Mouse (Mus musculus) testis, postnatal 14 days (tissue): ENCODE data around the gene Syce1l.

Experiments used
- DNase-seq: peaks from one replicate; pipeline ENCODE4 v3.0.0; 2021; ENCODE audit warnings: low spot score

Syce1l gene

GRCm38 (mm10) chr8:113673300-113673699 is 30.3 kb downstream of the Syce1l start:
- no peak for DNase-seq

GRCm38 (mm10) chr8:113674611-113675010 is 31.6 kb downstream of the Syce1l start:
- DNase-seq: no peak

DNA sequence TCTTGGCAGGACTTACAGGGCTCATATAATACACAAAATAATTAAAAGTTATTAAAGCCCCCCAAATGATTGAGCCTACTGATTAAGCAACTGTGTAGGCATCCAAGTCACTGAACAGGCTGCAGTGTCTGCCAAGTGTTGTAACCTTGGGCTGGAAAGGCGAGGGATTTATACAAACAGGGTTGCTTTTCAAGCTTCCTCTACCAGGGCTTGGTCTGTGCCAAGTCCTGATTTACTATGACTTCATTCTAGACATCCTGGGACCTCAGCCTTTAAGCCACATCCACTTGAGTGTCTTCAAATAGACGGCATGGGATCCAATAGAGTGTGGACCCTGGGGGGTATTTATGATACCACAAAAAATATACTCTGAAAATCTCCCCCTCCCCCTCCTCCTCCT is 32.3 kb downstream of the Syce1l start:
- no peak for DNase-seq

DNA sequence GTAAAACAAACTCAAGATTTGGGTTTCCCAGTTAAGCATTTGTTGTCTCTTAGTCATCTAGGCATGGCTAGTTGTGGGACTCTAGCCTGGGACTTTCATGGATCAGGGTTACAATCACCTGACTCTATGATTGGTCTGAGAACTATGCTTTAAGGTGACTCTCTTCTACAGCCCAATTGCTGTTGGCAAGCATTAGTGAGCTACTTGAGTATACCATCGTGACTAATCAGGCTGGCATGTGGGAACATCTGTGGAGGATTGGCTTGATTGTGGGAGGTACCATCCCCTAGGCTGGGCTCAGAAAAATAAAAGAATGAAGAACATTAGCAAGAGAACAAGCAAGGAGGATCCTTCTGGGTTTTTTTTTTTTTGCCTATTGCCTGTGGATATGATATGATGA is 33.8 kb downstream of the Syce1l start:
- no peak for DNase-seq

DNA sequence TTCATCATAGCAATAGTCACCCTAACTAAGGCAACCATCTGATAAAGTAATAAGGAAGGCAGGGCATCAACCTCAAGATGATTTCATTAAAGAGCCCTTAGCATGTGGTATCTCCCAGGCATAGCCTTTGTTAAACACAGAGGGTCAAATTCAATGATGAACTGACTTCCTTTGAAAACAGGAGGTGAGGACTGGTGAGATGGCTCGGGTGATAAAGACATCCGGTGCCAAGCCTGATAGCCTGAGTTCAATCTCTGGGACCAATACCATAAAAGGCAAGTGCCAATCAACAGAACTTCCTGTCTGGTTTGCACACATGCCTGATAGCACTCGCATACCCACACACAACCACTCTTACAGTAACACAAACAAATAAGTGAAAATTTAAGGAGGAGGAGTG is 36.3 kb downstream of the Syce1l start:
- no peak for DNase-seq

- no peak for DNase-seq
Observed at GRCm38 (mm10) chr8:113687889-113688542, 45.0 kb downstream of the Syce1l start.

GRCm38 (mm10) chr8:113688543-113688915 is 45.5 kb downstream of the Syce1l start:
- DNase-seq: no peak

DNA sequence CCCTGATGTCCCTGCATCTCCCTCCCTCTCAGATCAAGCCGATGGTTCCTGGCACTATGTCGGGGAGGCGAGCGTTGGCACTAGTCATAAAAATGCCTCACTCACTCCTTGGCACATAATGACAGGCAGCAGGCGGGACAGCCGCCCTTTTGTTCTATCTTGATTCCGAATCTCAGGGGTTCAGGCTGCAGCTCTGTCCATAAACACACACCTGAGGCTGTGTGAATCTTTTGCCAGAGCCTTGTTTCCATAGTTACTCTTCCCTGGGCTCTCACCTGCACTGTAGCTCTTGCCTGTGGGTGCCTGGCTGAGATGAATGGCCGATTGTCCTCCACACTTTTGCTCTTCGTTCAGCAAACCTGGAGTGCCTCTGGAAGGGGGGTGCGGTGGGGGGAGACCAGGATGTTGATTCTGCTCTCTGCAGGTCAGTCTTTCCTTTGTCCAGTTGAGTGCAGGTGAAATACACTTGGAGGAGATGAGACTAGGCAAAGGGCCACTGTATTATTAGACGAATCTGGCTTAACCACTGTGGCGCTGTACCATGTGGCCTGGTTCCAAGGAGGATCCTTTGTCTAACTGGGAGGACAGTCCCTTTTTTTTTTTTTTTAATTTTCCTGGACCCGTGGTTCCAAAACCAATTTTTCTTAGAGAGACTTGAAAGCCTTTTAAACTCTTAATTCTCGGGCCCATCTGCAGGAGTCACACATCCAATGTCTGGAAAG is 48.8 kb downstream of the Syce1l start:
- DNase-seq: no peak

DNA sequence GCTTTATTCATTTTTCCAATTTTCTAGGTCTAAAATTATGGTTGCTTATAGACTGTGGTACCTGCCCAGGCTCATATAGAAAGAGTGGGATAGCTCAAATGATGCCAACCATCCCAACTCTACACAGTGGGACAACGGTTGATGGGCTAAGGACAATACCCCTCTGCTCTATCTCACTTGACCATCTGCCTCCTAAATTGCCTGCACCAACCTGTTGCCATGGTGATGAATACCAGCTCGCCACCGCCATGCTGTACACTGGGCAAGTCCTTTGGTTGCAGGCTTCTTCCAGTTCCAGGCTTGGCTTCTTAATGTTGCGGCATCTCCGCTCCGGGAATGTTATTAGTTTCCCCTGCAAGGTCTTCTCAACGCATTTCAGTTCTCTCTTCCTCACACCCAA is 62.0 kb downstream of the Syce1l start:
- DNase-seq: no peak
